Mouse (Mus musculus) stomach, postnatal 0 days (tissue): ENCODE data around the gene Trpm3.

ENCODE experiments used
- CTCF ChIP-seq: IDR thresholded peaks from 2 replicates; pipeline ENCODE4 v1.5.1; 2016; ENCODE audit warnings: antibody characterized with exemption, low read depth, mild to moderate bottlenecking, moderate library complexity
- EP300 ChIP-seq: optimal IDR thresholded peaks from 2 replicates; pipeline ENCODE3; 2016; ENCODE audit warnings: antibody characterized with exemption

DNA sequence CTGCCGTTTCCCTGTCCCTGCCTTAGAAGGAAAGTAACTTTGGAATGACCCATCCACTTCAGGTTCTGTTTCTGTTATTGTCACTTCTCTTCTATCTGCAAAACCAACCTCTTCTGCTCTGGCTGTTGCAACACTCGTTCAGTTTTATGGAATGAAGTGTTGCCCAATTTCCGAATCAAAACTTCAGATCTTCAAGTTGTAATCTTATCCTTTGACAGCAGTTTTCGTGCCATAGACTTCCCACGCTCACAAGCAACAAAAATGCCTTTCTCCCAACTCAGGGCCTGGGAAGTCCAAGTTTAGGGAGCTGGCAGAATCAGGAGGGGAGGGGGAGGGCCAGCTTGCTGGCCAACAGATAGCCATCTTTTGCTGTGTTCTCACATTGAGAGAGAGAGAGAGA lies 889.4 kb downstream of the Trpm3 start:
- no peak for TF ChIP-seq CTCF
- no peak for TF ChIP-seq EP300
